Mouse (Mus musculus) olfactory bulb, adult 2 months (tissue): ENCODE measurements around the gene Mllt1.

Source experiments
- CTCF ChIP-seq: fragments of 200-500 bp; IDR thresholded peaks from 2 replicates; pipeline ENCODE4 v1.5.1; 2012; ENCODE audit warnings: low read depth, mild to moderate bottlenecking, low read length, moderate library complexity; ENCODE audit not compliant: insufficient read depth
- POLR2A ChIP-seq: fragments of 200-500 bp; IDR thresholded peaks from 2 replicates; pipeline ENCODE4 v1.6.1; 2012; ENCODE audit warnings: mild to moderate bottlenecking, low read depth, low read length, moderate library complexity; ENCODE audit not compliant: insufficient read depth

DNA sequence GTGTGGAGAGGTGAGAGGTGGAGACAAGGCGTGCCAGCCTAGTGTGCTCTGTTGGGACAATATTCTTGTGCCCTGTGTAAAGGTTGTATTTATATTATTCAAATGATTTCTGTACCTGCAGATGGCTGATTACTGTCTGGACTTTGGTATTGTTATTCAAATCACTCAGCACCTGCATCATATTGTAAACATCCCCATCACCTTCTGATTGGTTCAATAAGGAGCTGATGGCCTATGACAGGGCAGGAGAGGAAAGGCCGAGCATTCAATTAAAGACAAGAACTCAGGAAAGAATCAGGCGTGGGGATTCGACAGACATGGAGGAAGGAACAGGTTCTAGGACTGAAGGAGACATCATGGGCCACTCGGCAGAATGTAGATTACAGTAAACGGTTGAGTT lies 28.4 kb upstream of the Mllt1 start:
- no peak for TF ChIP-seq CTCF
- TF ChIP-seq POLR2A: no peak
